Mouse (Mus musculus): Measurements from ENCODE around the gene Ldhal6b. TPM values are rescaled to one million over a fixed set of nuclear protein-coding genes. Genes with fewer than 3 reads are reported as not detected.
"Not testable (repeated sequence)": the region's sequence is repeated elsewhere in the genome, so short reads cannot be mapped to it uniquely, and the experiment has no call there.

Ldhal6b gene
- polyA plus RNA-seq (2012; rRNA removed), result 0.10 and 0.20 TPM in 2 replicates

GRCm38 (mm10) chr17:5418545-5418944 lies at the start of gene Ldhal6b:
Gene Ldhal6b (minus strand): TSS chr17:5418767.
- H3K4me3 ChIP-seq (ENCODE audit: low read depth, low read length), result no peak within 1 kb of the TSS
- no peak within 1 kb of the TSS for H3K27ac ChIP-seq (ENCODE audit: insufficient read depth, low read depth, low read length)
- H3K36me3 ChIP-seq (ENCODE audit: control insufficient read depth, insufficient read depth, low read length), result peaks cover 13% of the 10 kb centered on the region
- 95% methylated on average over 11 of the region's 11 CpGs for WGBS
- no peaks in the 10 kb centered on the region for H3K27me3 ChIP-seq (ENCODE audit: control insufficient read depth, insufficient read depth, low read length)
- TF ChIP-seq CTCF (IDR thresholded peaks at IDR 0.05; ENCODE audit: extremely low read depth, insufficient read length, insufficient replicate concordance, low read depth, low read length), result no peak
- no peaks in the 10 kb centered on the region for H3K4me1 ChIP-seq (ENCODE audit: control insufficient read depth, insufficient read depth, insufficient read length, low read length)

GRCm38 (mm10) chr17:5467177-5467576 lies 48.6 kb upstream of the Ldhal6b start:
- no peak overlapping the region for H3K4me3 ChIP-seq (ENCODE audit: low read depth, low read length)
- no peaks in the 10 kb centered on the region for H3K4me1 ChIP-seq (ENCODE audit: control insufficient read depth, insufficient read depth, insufficient read length, low read length)
- no peaks in the 10 kb centered on the region for H3K36me3 ChIP-seq (ENCODE audit: control insufficient read depth, insufficient read depth, low read length)
- H3K27ac ChIP-seq (ENCODE audit: insufficient read depth, low read depth, low read length), result no peak overlapping the region
- H3K27me3 ChIP-seq (ENCODE audit: control insufficient read depth, insufficient read depth, low read length), result no peaks in the 10 kb centered on the region
- 46% methylated on average over 4 of the region's 4 CpGs for WGBS
- TF ChIP-seq CTCF (IDR thresholded peaks at IDR 0.05; ENCODE audit: extremely low read depth, insufficient read length, insufficient replicate concordance, low read depth, low read length) (no peak), POLR2A (IDR thresholded peaks at IDR 0.05; ENCODE audit: low read depth, low read length) (no peak)

GRCm38 (mm10) chr17:5466736-5467135 lies 48.2 kb upstream of the Ldhal6b start:
- no peak overlapping the region for H3K27ac ChIP-seq (ENCODE audit: insufficient read depth, low read depth, low read length)
- no peaks in the 10 kb centered on the region for H3K27me3 ChIP-seq (ENCODE audit: control insufficient read depth, insufficient read depth, low read length)
- no peaks in the 10 kb centered on the region for H3K36me3 ChIP-seq (ENCODE audit: control insufficient read depth, insufficient read depth, low read length)
- 79% methylated on average over 8 of the region's 8 CpGs for WGBS
- TF ChIP-seq CTCF (IDR thresholded peaks at IDR 0.05; ENCODE audit: extremely low read depth, insufficient read length, insufficient replicate concordance, low read depth, low read length) (no peak), POLR2A (IDR thresholded peaks at IDR 0.05; ENCODE audit: low read depth, low read length) (no peak)
- H3K4me1 ChIP-seq (ENCODE audit: control insufficient read depth, insufficient read depth, insufficient read length, low read length), result no peaks in the 10 kb centered on the region
- no peak overlapping the region for H3K4me3 ChIP-seq (ENCODE audit: low read depth, low read length)

DNA sequence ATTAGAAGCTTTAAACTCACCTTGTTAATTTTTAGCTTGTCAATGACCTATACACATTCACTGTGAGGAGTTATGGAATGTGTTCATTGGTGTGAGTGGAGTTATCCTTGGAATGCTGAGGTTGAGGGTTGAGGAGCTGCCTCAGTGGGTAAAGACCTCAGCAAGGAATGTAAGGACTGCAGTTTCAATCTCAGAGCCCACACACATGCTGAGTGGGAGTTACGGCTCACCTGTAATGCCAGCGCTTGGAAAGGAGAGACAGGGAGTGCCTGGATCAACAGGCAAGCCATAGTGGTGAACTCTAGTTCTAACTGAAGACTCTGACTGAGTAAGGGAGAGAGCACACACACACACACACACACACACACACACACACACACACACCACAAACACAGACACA lies 45.3 kb upstream of the Ldhal6b start:
- no peaks in the 10 kb centered on the region for H3K36me3 ChIP-seq (ENCODE audit: control insufficient read depth, insufficient read depth, low read length)
- no peak overlapping the region for H3K4me3 ChIP-seq (ENCODE audit: low read depth, low read length)
- WGBS, result 88% methylated on average over 2 of the region's 2 CpGs
- no peaks in the 10 kb centered on the region for H3K4me1 ChIP-seq (ENCODE audit: control insufficient read depth, insufficient read depth, insufficient read length, low read length)
- H3K27me3 ChIP-seq (ENCODE audit: control insufficient read depth, insufficient read depth, low read length), result no peaks in the 10 kb centered on the region
- TF ChIP-seq POLR2A (IDR thresholded peaks at IDR 0.05; ENCODE audit: low read depth, low read length) (no peak), CTCF (IDR thresholded peaks at IDR 0.05; ENCODE audit: extremely low read depth, insufficient read length, insufficient replicate concordance, low read depth, low read length) (no peak)
- no peak overlapping the region for H3K27ac ChIP-seq (ENCODE audit: insufficient read depth, low read depth, low read length)

GRCm38 (mm10) chr17:5453657-5454056 lies 35.1 kb upstream of the Ldhal6b start:
- H3K4me3 ChIP-seq (ENCODE audit: low read depth, low read length), result no peak overlapping the region
- H3K36me3 ChIP-seq (ENCODE audit: control insufficient read depth, insufficient read depth, low read length), result no peaks in the 10 kb centered on the region
- 66% methylated on average over 4 of the region's 4 CpGs for WGBS
- H3K4me1 ChIP-seq (ENCODE audit: control insufficient read depth, insufficient read depth, insufficient read length, low read length), result no peaks in the 10 kb centered on the region
- no peaks in the 10 kb centered on the region for H3K27me3 ChIP-seq (ENCODE audit: control insufficient read depth, insufficient read depth, low read length)
- no peak overlapping the region for H3K27ac ChIP-seq (ENCODE audit: insufficient read depth, low read depth, low read length)
- TF ChIP-seq CTCF (IDR thresholded peaks at IDR 0.05; ENCODE audit: extremely low read depth, insufficient read length, insufficient replicate concordance, low read depth, low read length) (no peak), POLR2A (IDR thresholded peaks at IDR 0.05; ENCODE audit: low read depth, low read length) (no peak)

DNA sequence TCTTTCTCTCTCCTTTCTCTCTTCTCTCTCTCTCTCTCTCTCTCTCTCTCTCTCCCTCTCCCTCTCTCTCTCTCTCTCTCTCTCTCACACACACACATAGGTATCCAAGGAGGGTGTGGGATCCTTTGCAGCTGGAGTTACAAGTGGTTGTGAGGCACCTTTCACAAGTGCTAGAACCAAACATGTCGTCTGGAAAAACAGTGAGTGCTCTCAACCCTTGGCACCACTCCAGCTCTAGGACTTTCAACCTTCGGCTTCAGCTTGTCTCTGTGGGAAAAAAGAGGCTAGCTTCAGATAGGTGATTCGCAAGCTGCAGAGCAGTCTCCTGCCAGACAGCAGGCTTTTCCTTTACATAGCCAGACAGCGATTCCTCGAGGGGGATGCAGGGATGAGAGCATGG lies 25.2 kb upstream of the Ldhal6b start:
- TF ChIP-seq POLR2A (IDR thresholded peaks at IDR 0.05; ENCODE audit: low read depth, low read length), result no peak
- TF ChIP-seq CTCF (IDR thresholded peaks at IDR 0.05; ENCODE audit: extremely low read depth, insufficient read length, insufficient replicate concordance, low read depth, low read length), result no peak
- H3K36me3 ChIP-seq (ENCODE audit: control insufficient read depth, insufficient read depth, low read length), result no peaks in the 10 kb centered on the region
- H3K27me3 ChIP-seq (ENCODE audit: control insufficient read depth, insufficient read depth, low read length), result no peaks in the 10 kb centered on the region
- H3K27ac ChIP-seq (ENCODE audit: insufficient read depth, low read depth, low read length), result no peak overlapping the region
- no peak overlapping the region for H3K4me3 ChIP-seq (ENCODE audit: low read depth, low read length)
- H3K4me1 ChIP-seq (ENCODE audit: control insufficient read depth, insufficient read depth, insufficient read length, low read length), result peaks cover 2% of the 10 kb centered on the region
- 27% methylated on average over 5 of the region's 5 CpGs for WGBS

- Histone ChIP-seq H3K4me1 (ENCODE audit: control insufficient read depth, insufficient read depth, insufficient read length, low read length) (peaks cover 2% of the 10 kb centered on the region), H3K36me3 (ENCODE audit: control insufficient read depth, insufficient read depth, low read length) (no peaks in the 10 kb centered on the region), H3K4me3 (ENCODE audit: low read depth, low read length) (no peak overlapping the region), H3K27me3 (ENCODE audit: control insufficient read depth, insufficient read depth, low read length) (no peaks in the 10 kb centered on the region), H3K27ac (ENCODE audit: insufficient read depth, low read depth, low read length) (no peak overlapping the region)
- WGBS, result 62% methylated on average over 3 of the region's 3 CpGs
- TF ChIP-seq POLR2A (IDR thresholded peaks at IDR 0.05; ENCODE audit: low read depth, low read length), result no peak
- no peak for TF ChIP-seq CTCF (IDR thresholded peaks at IDR 0.05; ENCODE audit: extremely low read depth, insufficient read length, insufficient replicate concordance, low read depth, low read length)
Observed at GRCm38 (mm10) chr17:5443260-5443659, 24.7 kb upstream of the Ldhal6b start.

DNA sequence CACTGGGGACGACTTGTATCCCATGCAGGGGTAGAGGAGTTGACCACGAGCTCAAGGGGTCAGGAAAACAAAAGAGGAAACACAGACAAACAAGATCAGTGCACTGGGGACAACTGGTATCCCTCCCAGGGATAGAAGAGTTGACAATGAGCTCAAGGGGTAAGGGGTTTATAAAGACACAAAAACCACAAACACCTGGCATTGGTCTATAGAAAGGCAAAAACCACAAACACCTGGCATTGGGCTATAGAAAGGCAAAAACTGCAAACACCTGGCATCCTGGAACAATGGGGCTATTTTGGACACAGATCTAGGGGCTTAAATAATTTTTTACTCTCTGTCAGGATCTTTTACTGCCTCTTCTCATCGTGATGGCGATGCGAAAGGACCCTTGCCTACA lies 23.8 kb upstream of the Ldhal6b start:
- H3K4me3 ChIP-seq (ENCODE audit: low read depth, low read length); H3K27me3 ChIP-seq (ENCODE audit: control insufficient read depth, insufficient read depth, low read length); H3K36me3 ChIP-seq (ENCODE audit: control insufficient read depth, insufficient read depth, low read length); H3K27ac ChIP-seq (ENCODE audit: insufficient read depth, low read depth, low read length); H3K4me1 ChIP-seq (ENCODE audit: control insufficient read depth, insufficient read depth, insufficient read length, low read length): not testable (repeated sequence)
- WGBS, result 83% methylated on average over 5 of the region's 5 CpGs

Data from small intestine, adult 2 months (tissue).